Mouse (Mus musculus) Patski (cell line): ENCODE results near the gene Xylt1. TPM values are rescaled to one million over a fixed set of nuclear protein-coding genes. Genes with fewer than 3 reads are reported as not detected.

Experiments used
- ATAC-seq: fragments of 100-300 bp; one replicate; pipeline ENCODE4 v1.8.0; 2021
- CTCF ChIA-PET: fragments of 350-600 bp; sonication (Branson Sonifier 250); formaldehyde crosslinking; loops from one replicate; lab custom pipeline; 2022; ENCODE audit warnings: inconsistent platforms; lab: Charles Lee
- POLR2A ChIA-PET: fragments of 350-600 bp; sonication (Branson Sonifier 250); formaldehyde crosslinking; loops from one replicate; lab custom pipeline; 2022; ENCODE audit warnings: antibody characterized with exemption, inconsistent platforms; lab: Charles Lee
- DNase-seq: peaks from one replicate; pipeline ENCODE4 v3.0.0-alpha.2; 2011; ENCODE audit warnings: low read depth, low spot score
- H3K27me3 ChIP-seq: fragments of 371-371 bp; one replicate; pipeline ENCODE4 v1.5.1; 2021
- CTCF ChIP-seq: fragments of 100-300 bp; IDR thresholded peaks from one replicate; pipeline ENCODE4 v1.5.1; 2021
- in situ Hi-C: fragments of 300-500 bp; cut with MboI; formaldehyde crosslinking; loops from 3 replicates; pipeline ENCODE4 v1.11.1; 2018; ENCODE audit warnings: low pct_unique_long_range_greater_than_20kb, mixed read lengths
- polyA plus RNA-seq: library from polyadenylated mRNA; unstranded; gene quantifications from one replicate; pipeline ENCODE4 v1.2.3, GENCODE M21; 2021

Xylt1 gene
- polyA plus RNA-seq, 1 experiment from 2014 or later = 20.1 TPM

DNA sequence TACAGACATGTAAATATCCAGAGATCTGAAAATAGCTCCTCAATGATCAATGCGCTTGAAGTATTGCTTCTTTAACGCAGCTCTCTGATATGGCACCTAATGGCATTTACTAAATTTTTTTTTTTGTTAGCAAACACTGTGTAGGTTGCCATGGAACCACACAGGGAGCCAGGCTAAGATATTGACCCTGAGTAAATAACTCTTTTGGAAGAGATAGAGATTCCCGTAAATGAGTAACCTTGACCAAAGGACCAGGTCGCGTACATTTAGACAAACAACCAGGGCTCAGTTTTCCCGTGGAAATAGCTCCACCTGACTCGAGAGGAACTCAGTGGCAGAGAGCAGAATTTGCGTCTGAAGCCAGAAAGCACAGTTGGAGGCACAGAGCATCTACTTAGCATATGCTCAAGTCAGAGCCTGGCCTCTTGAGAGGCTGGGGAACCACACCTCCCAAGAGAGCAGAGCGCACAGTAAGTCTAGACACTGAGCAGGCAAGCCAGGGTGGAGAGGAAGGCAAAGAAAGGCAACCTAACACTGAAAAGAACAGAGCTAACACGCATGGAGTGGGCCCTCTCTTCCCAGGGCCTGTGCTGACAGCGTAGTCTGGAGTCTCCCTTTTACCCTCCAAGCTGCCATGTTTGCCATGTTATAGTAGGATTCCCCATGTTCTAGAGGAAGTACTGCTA lies 232.2 kb downstream of the Xylt1 start:
- DNase-seq (no peak), ATAC-seq (no peak)
- TF ChIP-seq CTCF = no peak
- no peaks in the 10 kb centered on the region for H3K27me3 ChIP-seq
- POLR2A ChIA-PET = no interaction called here
- in situ Hi-C loops = no loop called here
- CTCF ChIA-PET = interaction anchor here (0.9 to 1.5 kb wide), 2 partner anchors 10 to 229 kb away, joined by 3 read pairs; no protein-coding TSS in a partner anchor

DNA sequence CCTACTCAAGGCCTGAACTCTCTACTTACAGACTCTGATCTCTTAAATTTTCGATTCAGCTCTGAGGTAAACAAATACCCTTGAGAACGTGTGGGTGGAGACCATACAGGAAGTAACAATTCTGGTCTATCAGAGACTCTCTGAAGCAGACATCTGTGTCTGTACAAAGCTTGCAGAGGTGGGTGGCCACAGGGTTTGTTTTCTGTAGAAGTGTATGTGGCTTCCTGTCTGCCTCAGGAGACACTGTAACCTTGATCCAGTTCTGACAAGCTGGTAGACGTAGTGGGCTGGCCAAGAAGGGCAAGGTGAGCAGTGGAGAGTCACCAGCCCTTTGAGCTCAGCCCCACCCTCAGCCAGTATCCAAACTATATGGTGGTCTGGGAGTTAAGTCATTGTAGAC lies 233.0 kb downstream of the Xylt1 start:
- CTCF ChIA-PET = interaction anchor here (1.5 kb wide), 1 partner anchor 230 kb away, joined by 3 read pairs; no protein-coding TSS in a partner anchor
- in situ Hi-C loops = no loop called here
- DNase-seq = no peak
- no peak for ATAC-seq
- POLR2A ChIA-PET = no interaction called here
- TF ChIP-seq CTCF = no peak
- no peaks in the 10 kb centered on the region for H3K27me3 ChIP-seq

DNA sequence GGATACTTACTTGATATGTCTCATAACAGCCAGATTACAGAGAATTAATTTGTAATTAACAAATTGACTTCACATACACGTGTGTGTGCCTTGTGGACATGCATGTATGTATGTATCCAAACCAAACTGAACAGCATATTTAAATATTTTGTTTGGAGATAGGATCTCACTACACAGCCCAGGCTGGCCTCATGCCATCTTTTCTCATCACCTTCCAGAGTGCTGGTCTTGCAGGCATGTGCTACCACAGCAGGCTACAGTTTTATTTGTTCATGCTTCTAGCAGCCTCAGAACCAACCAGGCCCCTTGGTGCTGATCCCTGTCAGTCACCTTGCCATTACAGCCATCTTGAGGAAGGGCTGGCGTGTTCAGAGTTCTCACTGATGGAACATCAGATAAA lies 233.6 kb downstream of the Xylt1 start:
- POLR2A ChIA-PET = no interaction called here
- no peak for DNase-seq
- TF ChIP-seq CTCF = no peak
- ATAC-seq = no peak
- no peaks in the 10 kb centered on the region for H3K27me3 ChIP-seq
- in situ Hi-C loops = no loop called here
- CTCF ChIA-PET = no interaction called here

DNA sequence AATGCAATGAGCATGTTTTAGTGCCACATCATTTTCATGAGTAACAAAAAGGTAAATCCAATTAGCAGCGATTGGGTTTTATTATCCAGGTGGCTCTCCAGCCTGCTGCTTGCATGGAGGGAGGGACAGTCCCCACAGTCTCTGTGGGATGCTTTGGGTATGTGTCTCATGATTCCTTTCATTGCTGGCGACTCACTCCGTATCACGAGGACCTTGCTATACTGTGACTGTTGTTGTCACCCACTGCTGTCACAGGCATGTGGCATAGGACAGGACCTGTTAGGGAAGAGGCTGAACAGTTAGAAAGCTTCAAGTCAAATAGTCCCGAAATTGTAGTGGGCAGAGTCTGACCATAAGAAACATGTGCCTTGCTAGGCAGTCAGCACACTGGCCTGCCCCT lies 234.1 kb downstream of the Xylt1 start:
- CTCF ChIA-PET = no interaction called here
- DNase-seq (no peak), ATAC-seq (no peak)
- H3K27me3 ChIP-seq = no peaks in the 10 kb centered on the region
- POLR2A ChIA-PET = no interaction called here
- no peak for TF ChIP-seq CTCF
- in situ Hi-C loops = no loop called here

DNA sequence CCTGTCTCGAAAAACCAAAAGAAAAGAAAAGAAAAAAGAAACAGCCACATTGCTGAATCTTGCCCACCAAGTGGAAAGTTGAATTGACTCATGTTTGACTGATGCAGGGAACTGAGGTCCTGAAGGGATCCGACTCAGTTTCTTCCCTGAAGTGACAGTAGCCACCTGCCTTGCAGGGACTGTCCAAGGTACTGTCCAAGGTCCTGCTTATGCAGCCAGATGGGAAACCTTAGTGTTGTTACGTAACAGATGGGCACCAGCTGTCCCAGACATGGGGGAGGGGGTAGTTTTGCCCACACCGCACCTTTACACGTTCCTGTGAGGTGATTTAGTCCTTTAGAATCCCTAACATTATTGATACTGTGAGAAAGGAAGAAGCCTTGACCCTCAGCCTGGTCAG lies 235.5 kb downstream of the Xylt1 start:
- TF ChIP-seq CTCF = no peak
- no peaks in the 10 kb centered on the region for H3K27me3 ChIP-seq
- DNase-seq = no peak
- CTCF ChIA-PET = no interaction called here
- ATAC-seq = no peak
- in situ Hi-C loops = no loop called here
- POLR2A ChIA-PET = no interaction called here

DNA sequence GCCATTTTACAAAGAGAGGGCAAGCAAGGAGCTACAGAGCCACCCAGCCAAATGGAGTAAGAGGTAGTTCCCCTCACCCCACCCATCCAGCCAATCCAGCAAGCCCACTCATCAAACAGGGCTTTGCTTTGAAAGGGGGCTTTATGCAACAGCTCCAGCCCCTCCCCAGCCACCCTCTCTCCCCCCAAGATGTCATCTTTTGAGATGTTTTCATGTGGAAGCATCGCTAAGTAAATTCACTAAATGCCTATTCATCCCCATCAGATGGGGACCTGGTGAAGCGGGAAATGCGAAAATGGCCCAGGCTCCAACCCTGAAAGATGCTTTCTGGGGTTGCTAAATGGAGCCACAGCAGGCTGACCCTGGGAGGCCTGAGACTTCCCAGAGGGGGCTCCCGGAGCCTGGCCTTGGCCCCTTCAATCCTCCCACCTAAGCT lies 238.0 kb downstream of the Xylt1 start:
- ChIA-PET POLR2A (interaction anchor here (0.8 kb wide), 1 partner anchor 23 kb away, joined by 4 read pairs; no protein-coding TSS in a partner anchor), CTCF (interaction anchor here (1.2 kb wide), 1 partner anchor 9 kb away, joined by 3 read pairs; no protein-coding TSS in a partner anchor)
- no peak for TF ChIP-seq CTCF
- DNase-seq (no peak), ATAC-seq (no peak)
- in situ Hi-C loops = no loop called here
- H3K27me3 ChIP-seq = no peaks in the 10 kb centered on the region

DNA sequence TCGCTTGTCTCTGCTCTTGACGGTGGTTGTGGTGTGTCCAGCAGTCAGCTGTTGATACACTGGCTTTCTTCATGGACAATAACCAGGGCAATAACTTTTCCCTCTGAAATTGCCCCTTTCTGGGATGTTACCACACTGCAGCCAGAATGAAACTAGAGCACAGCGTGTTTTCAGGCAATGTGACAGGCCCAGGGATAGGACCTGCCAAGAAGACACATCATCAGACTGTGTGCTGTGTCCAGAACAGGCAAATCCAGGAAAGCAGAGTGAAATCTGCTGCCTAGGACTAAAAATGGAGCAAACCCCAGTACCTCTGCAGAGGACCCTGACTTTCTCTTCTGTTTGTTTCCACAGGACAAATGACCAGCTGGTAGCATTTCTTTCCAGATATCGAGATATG lies 240.8 kb downstream of the Xylt1 start:
- ChIA-PET CTCF (no interaction called here), POLR2A (interaction anchor here (0.6 kb wide), 1 partner anchor 14 kb away, joined by 6 read pairs; no protein-coding TSS in a partner anchor)
- no peak for TF ChIP-seq CTCF
- no peak for DNase-seq
- H3K27me3 ChIP-seq = no peaks in the 10 kb centered on the region
- in situ Hi-C loops = loop anchor here (5.0 to 10.0 kb wide), 2 partner anchors 147 to 239 kb away; partner anchors contain the start of gene Xylt1
- ATAC-seq = no peak

DNA sequence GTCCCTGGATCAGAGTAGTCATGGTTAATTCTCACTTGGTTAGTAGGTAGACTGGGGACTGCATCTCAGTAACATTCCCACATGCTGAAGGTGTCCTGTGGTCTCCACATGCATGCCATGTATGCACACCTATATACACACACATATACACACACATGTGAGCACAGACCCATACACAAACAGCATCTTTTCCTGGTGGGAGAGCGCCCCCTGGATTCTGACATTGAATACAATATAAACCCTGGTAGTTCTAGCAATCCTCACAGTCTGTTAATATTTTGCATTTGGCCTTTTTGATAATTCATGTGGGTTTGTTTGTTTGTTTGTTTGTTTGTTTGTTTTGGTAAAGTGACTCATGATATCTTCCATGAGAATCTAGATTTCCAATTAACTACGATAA lies 242.0 kb downstream of the Xylt1 start:
- TF ChIP-seq CTCF = no peak
- in situ Hi-C loops = loop anchor here (5.0 to 10.0 kb wide), 2 partner anchors 148 to 240 kb away; partner anchors contain the start of gene Xylt1
- no peak for ATAC-seq
- ChIA-PET POLR2A (no interaction called here), CTCF (interaction anchor here (1.3 to 1.4 kb wide), 2 partner anchors 9 to 10 kb away, joined by 3 read pairs; no protein-coding TSS in a partner anchor)
- no peak for DNase-seq
- H3K27me3 ChIP-seq = no peaks in the 10 kb centered on the region

DNA sequence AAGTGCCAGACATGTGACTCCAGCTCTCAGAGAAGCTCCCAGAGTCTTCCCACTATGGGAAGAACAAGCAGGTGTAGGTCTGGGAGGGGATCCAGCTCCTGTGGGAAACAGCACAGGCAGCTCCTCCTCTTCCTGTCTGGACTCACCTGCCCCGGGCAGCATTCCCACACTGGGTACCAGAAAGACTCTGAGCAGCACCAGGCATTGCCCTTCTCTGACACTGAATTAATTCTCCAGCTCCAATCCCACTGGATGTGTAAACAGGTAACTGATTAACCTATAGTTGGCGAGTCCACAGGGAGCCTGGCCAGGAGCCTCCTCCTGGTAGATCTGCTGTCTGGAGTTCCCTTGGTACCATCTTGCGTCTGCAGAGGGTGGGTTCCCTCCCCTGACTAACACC lies 248.0 kb downstream of the Xylt1 start:
- no peaks in the 10 kb centered on the region for H3K27me3 ChIP-seq
- ATAC-seq = no peak
- no peak for DNase-seq
- in situ Hi-C loops = loop anchor here (10.0 kb wide), 1 partner anchor 154 kb away; no protein-coding TSS in a partner anchor
- CTCF ChIA-PET = no interaction called here
- TF ChIP-seq CTCF = no peak
- POLR2A ChIA-PET = no interaction called here

DNA sequence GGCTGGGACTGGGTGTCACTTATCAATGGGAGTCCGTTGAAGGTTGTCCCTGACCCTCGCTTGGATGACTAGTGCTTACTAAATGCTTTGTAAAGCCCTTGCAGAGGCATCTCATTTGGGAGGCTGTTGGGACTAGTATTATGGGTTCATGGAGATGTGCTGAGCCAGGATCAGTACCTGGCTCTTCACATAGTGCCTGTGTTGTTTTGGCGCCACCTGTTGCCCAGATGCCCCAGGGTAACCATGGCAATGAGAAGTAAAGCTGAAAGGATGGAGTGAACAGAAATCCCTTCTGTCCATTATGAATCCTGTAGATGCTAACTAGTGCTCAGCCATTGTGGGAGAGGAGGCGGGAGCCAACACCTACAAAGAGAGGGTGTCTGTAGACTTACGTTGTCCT lies 249.9 kb downstream of the Xylt1 start:
- CTCF ChIA-PET = interaction anchor here (1.3 kb wide), 1 partner anchor 247 kb away, joined by 3 read pairs; no protein-coding TSS in a partner anchor
- DNase-seq = no peak
- in situ Hi-C loops = no loop called here
- POLR2A ChIA-PET = no interaction called here
- no peak for ATAC-seq
- no peaks in the 10 kb centered on the region for H3K27me3 ChIP-seq
- TF ChIP-seq CTCF = no peak

DNA sequence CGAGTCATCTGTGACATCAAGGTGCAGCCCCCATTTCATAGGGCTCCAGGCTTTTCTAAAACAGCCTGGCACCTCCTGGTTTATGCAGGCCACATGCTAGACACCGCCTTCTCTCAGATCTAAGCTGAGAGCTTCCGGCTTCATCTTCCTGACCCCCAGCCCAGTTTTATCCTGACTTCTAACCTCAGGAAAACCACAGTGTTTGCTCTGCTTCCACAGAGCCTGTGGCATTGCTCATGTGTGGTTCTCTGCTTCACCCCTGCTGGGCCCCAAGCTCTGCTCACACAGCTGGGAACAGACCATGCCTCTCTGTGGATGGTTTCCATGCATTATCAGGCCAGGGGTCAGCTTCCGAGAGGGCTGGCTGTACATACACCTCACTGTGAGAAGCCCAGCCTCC lies 254.8 kb downstream of the Xylt1 start:
- TF ChIP-seq CTCF = no peak
- POLR2A ChIA-PET = no interaction called here
- in situ Hi-C loops = no loop called here
- CTCF ChIA-PET = no interaction called here
- H3K27me3 ChIP-seq = no peaks in the 10 kb centered on the region
- ATAC-seq = no peak
- DNase-seq = no peak
